Mouse (Mus musculus): Measurements from ENCODE around the gene Ptpn3. TPM values are rescaled to one million over a fixed set of nuclear protein-coding genes. Genes with fewer than 3 reads are reported as not detected.

Ptpn3 gene
- polyA plus RNA-seq, 1 experiment from 2014 or later: 3.8 TPM

GRCm38 (mm10) chr4:57171817-57172216 lies 129.8 kb downstream of the Ptpn3 start:
- no peak overlapping the region for H3K9ac ChIP-seq (ENCODE audit: low read depth, low read length)

GRCm38 (mm10) chr4:57168680-57169079 lies 133.0 kb downstream of the Ptpn3 start:
- WGBS: 80% methylated on average over 3 of the region's 3 CpGs
- H3K4me3 ChIP-seq (ENCODE audit: low read depth, low read length): no peak overlapping the region
- H3K9ac ChIP-seq (ENCODE audit: low read depth, low read length): no peak overlapping the region
- H3K27ac ChIP-seq (replicated peaks; ENCODE audit: low read depth, low read length): no peak overlapping the region
- H3K27me3 ChIP-seq (replicated peaks; ENCODE audit: control insufficient read depth, insufficient read depth, low read length): no peaks in the 10 kb centered on the region
- H3K4me2 ChIP-seq (ENCODE audit: low read depth, low read length): no peak overlapping the region
- 0 out of 2 replicates have a peak, but pooled peaks cover 3% of the 10 kb centered on the region for H3K4me1 ChIP-seq (ENCODE audit: control insufficient read depth, insufficient read depth, low read length)
- H3K9me3 ChIP-seq (ENCODE audit: control insufficient read depth, low read length): no peaks in the 10 kb centered on the region
- DNase-seq (ENCODE audit: low spot score) (no peak), ATAC-seq (ENCODE audit: low read depth) (no peak)
- H3K36me3 ChIP-seq (ENCODE audit: control insufficient read depth, insufficient read depth, low read length): no peaks in the 10 kb centered on the region

More at GRCm38 (mm10) chr4:57171817-57172216, 129.8 kb downstream of the Ptpn3 start:
- DNase-seq (ENCODE audit: low spot score): peak; percentile 73
- peaks cover 10% of the 10 kb centered on the region for H3K4me1 ChIP-seq (ENCODE audit: control insufficient read depth, insufficient read depth, low read length)
- no peak overlapping the region for H3K4me2 ChIP-seq (ENCODE audit: low read depth, low read length)
- H3K36me3 ChIP-seq (ENCODE audit: control insufficient read depth, insufficient read depth, low read length): no peaks in the 10 kb centered on the region
- no peak overlapping the region for H3K27ac ChIP-seq (replicated peaks; ENCODE audit: low read depth, low read length)
- no peaks in the 10 kb centered on the region for H3K27me3 ChIP-seq (replicated peaks; ENCODE audit: control insufficient read depth, insufficient read depth, low read length)
- no peak; the same call in 1 of the 2 replicates for ATAC-seq (ENCODE audit: low read depth)
- H3K9me3 ChIP-seq (ENCODE audit: control insufficient read depth, low read length): no peaks in the 10 kb centered on the region
- no peak overlapping the region for H3K4me3 ChIP-seq (ENCODE audit: low read depth, low read length)
- 58% methylated on average over 5 of the region's 5 CpGs for WGBS

GRCm38 (mm10) chr4:57168277-57168676 lies 133.4 kb downstream of the Ptpn3 start:
- no peaks in the 10 kb centered on the region for H3K27me3 ChIP-seq (replicated peaks; ENCODE audit: control insufficient read depth, insufficient read depth, low read length)
- H3K9me3 ChIP-seq (ENCODE audit: control insufficient read depth, low read length): no peaks in the 10 kb centered on the region
- H3K4me3 ChIP-seq (ENCODE audit: low read depth, low read length): no peak overlapping the region
- no peaks in the 10 kb centered on the region for H3K36me3 ChIP-seq (ENCODE audit: control insufficient read depth, insufficient read depth, low read length)
- no peak overlapping the region for H3K27ac ChIP-seq (replicated peaks; ENCODE audit: low read depth, low read length)
- 87% methylated on average over 1 of the region's 1 CpGs for WGBS
- H3K4me2 ChIP-seq (ENCODE audit: low read depth, low read length): no peak overlapping the region
- 0 out of 2 replicates have a peak, but pooled peaks cover 3% of the 10 kb centered on the region for H3K4me1 ChIP-seq (ENCODE audit: control insufficient read depth, insufficient read depth, low read length)
- H3K9ac ChIP-seq (ENCODE audit: low read depth, low read length): no peak overlapping the region
- ATAC-seq (ENCODE audit: low read depth) (no peak), DNase-seq (ENCODE audit: low spot score) (no peak)

DNA sequence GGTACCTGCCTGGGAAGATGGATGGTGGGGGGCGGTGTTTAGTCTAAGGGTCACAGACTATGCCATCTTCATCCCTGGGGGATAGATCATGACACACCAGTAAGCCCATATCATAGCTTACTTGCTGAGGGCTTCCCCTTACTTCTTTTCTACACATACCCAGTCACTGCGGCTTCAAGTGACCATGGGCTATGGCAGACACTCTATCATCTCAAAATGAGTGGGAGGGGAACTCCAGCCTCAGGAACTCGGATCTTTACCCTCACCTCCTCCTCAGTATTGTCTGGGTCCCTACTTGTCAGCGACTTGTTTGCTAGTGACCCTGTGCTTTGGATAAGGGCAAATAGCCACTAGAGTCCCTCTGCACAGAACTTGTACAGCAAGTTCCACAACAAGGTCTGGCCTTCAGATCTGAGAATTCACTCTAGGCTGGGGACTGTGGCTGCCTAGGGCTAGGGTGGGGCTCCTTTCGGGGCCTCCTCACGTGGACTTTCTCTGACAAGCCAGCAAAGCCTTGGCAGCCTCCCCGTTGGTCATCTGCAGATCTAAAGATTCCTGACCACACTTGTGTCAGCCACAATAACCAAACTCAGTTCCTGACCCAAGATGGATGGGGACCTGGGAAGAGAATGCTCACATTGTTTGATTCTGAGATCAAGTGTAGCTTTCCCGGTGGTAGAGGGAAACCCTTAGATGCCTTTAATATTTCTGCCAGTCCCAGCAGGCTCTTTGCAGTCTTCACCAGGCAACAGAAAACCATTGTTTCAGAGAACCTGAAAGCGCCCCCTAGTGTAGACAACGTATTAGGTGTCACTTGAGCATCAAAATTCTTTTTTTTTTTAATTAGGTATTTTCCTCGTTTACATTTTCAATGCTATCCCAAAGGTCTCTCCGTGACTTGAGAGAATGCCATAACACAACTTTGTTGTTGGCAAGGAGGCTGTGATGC lies 134.4 kb downstream of the Ptpn3 start:
- no peak overlapping the region for H3K27ac ChIP-seq (replicated peaks; ENCODE audit: low read depth, low read length)
- H3K4me1 ChIP-seq (ENCODE audit: control insufficient read depth, insufficient read depth, low read length): 0 out of 2 replicates have a peak, but pooled peaks cover 3% of the 10 kb centered on the region
- no peaks in the 10 kb centered on the region for H3K27me3 ChIP-seq (replicated peaks; ENCODE audit: control insufficient read depth, insufficient read depth, low read length)
- ATAC-seq (ENCODE audit: low read depth): no peak
- 46% methylated on average over 12 of the region's 12 CpGs for WGBS
- H3K9ac ChIP-seq (ENCODE audit: low read depth, low read length): no peak overlapping the region
- H3K4me2 ChIP-seq (ENCODE audit: low read depth, low read length): no peak overlapping the region
- H3K4me3 ChIP-seq (ENCODE audit: low read depth, low read length): no peak overlapping the region
- H3K9me3 ChIP-seq (ENCODE audit: control insufficient read depth, low read length): no peaks in the 10 kb centered on the region
- no peaks in the 10 kb centered on the region for H3K36me3 ChIP-seq (ENCODE audit: control insufficient read depth, insufficient read depth, low read length)
- DNase-seq (ENCODE audit: low spot score): peak; percentile 73

GRCm38 (mm10) chr4:57165654-57166053 lies 136.0 kb downstream of the Ptpn3 start:
- Histone ChIP-seq H3K27me3 (replicated peaks; ENCODE audit: control insufficient read depth, insufficient read depth, low read length) (no peaks in the 10 kb centered on the region), H3K4me3 (ENCODE audit: low read depth, low read length) (no peak overlapping the region), H3K36me3 (ENCODE audit: control insufficient read depth, insufficient read depth, low read length) (no peaks in the 10 kb centered on the region), H3K4me1 (ENCODE audit: control insufficient read depth, insufficient read depth, low read length) (0 out of 2 replicates have a peak, but pooled peaks cover 3% of the 10 kb centered on the region), H3K27ac (replicated peaks; ENCODE audit: low read depth, low read length) (no peak overlapping the region), H3K9me3 (ENCODE audit: control insufficient read depth, low read length) (no peaks in the 10 kb centered on the region), H3K9ac (ENCODE audit: low read depth, low read length) (no peak overlapping the region), H3K4me2 (ENCODE audit: low read depth, low read length) (no peak overlapping the region)
- DNase-seq (ENCODE audit: low spot score) (no peak), ATAC-seq (ENCODE audit: low read depth) (no peak)
- WGBS: 54% methylated on average over 3 of the region's 3 CpGs

DNA sequence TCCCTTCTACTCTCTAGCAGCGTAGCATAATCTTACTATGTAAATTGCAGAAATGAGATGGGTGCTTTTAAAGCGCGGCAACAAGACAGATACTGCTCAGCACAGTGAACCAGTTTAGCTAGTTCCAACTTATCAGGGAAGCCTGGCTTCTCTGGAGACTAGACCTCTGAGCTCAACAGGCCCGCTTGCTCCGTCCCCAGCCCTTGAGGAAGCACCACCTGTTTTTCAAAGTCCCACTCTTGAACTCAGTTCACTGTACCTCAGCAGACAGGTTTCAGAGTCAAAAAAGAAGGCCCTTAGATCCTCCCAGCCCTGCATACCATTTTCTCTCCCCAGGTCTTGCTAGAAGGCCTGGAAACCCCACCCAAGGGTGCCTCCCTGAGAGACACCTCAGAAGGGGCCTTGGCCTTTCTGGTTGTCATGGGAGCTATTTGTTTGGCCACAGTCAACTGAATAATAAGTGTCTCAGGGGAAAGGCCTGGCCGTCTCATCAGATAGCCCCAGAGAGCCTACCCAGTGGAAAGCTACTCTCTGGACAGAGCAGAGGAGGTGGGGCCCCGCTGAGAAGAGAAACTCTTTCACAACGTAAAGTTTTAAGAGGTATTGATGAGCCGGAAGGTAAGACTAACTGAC lies 136.9 kb downstream of the Ptpn3 start:
- Histone ChIP-seq H3K9ac (ENCODE audit: low read depth, low read length) (no peak overlapping the region), H3K27ac (replicated peaks; ENCODE audit: low read depth, low read length) (no peak overlapping the region), H3K36me3 (ENCODE audit: control insufficient read depth, insufficient read depth, low read length) (no peaks in the 10 kb centered on the region), H3K4me3 (ENCODE audit: low read depth, low read length) (no peak overlapping the region), H3K9me3 (ENCODE audit: control insufficient read depth, low read length) (no peaks in the 10 kb centered on the region), H3K27me3 (replicated peaks; ENCODE audit: control insufficient read depth, insufficient read depth, low read length) (no peaks in the 10 kb centered on the region), H3K4me1 (ENCODE audit: control insufficient read depth, insufficient read depth, low read length) (0 out of 2 replicates have a peak, but pooled peaks cover 3% of the 10 kb centered on the region), H3K4me2 (ENCODE audit: low read depth, low read length) (no peak overlapping the region)
- ATAC-seq (ENCODE audit: low read depth): no peak
- 80% methylated on average over 9 of the region's 9 CpGs for WGBS
- DNase-seq (ENCODE audit: low spot score): peak; percentile 54

DNA sequence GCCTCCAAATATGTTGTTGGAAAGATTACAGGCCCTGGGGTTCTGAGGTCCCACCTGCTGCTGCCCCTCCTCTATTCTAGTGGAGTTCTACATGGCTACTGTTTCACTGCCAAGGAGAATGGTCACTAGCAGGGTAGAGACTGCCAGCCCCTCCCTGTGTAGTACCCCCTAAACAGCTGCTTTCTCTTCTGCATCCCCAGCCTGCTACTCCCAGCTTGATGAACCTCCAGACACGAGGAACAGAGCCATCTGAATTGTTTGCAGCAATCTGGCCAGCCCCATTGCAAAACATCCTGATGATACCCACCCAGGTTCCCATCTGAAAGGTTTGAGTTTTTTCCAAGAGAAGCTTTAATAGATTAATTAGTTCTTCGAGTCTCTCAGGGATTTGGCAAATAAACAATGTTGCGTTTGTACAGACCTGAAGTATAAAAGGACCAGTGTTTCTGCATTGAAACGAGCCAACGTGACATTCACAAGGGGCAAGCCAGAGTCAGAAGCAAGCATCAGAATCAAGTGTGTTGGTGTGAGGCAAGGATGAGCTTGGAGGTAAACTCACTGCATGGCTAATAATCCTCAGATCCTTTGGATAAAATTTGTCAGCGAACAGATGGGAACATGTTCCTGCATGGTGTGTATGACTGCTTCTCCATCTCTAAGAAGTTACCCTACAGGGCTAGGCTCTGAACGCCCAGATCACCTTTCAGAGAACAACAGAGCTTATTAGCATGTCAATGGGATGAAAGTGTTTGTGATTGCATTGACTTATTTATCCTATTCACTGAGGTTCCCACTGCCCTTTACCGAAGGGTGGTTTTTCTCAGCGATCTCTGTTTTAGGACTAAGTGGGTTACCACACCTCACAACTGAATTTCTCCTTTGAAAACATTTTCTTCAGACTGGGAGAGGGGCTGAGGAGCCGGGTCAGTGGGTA lies 138.6 kb downstream of the Ptpn3 start:
- H3K9me3 ChIP-seq (ENCODE audit: control insufficient read depth, low read length): no peaks in the 10 kb centered on the region
- H3K27me3 ChIP-seq (replicated peaks; ENCODE audit: control insufficient read depth, insufficient read depth, low read length): no peaks in the 10 kb centered on the region
- peak overlapping the region; percentile 8; the same call in 1 of the 2 replicates for H3K27ac ChIP-seq (replicated peaks; ENCODE audit: low read depth, low read length)
- 0 out of 2 replicates have a peak, but pooled peaks cover 3% of the 10 kb centered on the region for H3K4me1 ChIP-seq (ENCODE audit: control insufficient read depth, insufficient read depth, low read length)
- WGBS: 31% methylated on average over 10 of the region's 10 CpGs
- no peak overlapping the region for H3K9ac ChIP-seq (ENCODE audit: low read depth, low read length)
- ATAC-seq (ENCODE audit: low read depth) (peak; percentile 71; the same call in 1 of the 2 replicates), DNase-seq (ENCODE audit: low spot score) (no peak)
- H3K36me3 ChIP-seq (ENCODE audit: control insufficient read depth, insufficient read depth, low read length): no peaks in the 10 kb centered on the region
- H3K4me3 ChIP-seq (ENCODE audit: low read depth, low read length): no peak overlapping the region
- no peak overlapping the region for H3K4me2 ChIP-seq (ENCODE audit: low read depth, low read length)

- Histone ChIP-seq H3K9me3 (ENCODE audit: control insufficient read depth, low read length) (no peaks in the 10 kb centered on the region), H3K4me3 (ENCODE audit: low read depth, low read length) (no peak overlapping the region), H3K4me1 (ENCODE audit: control insufficient read depth, insufficient read depth, low read length) (peaks cover 6% of the 10 kb centered on the region; the same call in 1 of the 2 replicates), H3K36me3 (ENCODE audit: control insufficient read depth, insufficient read depth, low read length) (no peaks in the 10 kb centered on the region), H3K27ac (replicated peaks; ENCODE audit: low read depth, low read length) (no peak overlapping the region), H3K9ac (ENCODE audit: low read depth, low read length) (no peak overlapping the region), H3K4me2 (ENCODE audit: low read depth, low read length) (no peak overlapping the region), H3K27me3 (replicated peaks; ENCODE audit: control insufficient read depth, insufficient read depth, low read length) (no peaks in the 10 kb centered on the region)
- no peak for DNase-seq (ENCODE audit: low spot score)
- ATAC-seq (ENCODE audit: low read depth): no peak
- WGBS: 75% methylated on average over 7 of the region's 7 CpGs
Observed at GRCm38 (mm10) chr4:57160571-57160970, 141.1 kb downstream of the Ptpn3 start.
